Mouse (Mus musculus): ENCODE results near the gene Crisp4. TPM values are rescaled to one million over a fixed set of nuclear protein-coding genes. Genes with fewer than 3 reads are reported as not detected.

Crisp4 gene
- total and polyA plus RNA-seq, 3 experiments: not detected

GRCm38 (mm10) chr1:18105029-18105865, 40.5 kb downstream of the Crisp4 start:
- TF ChIP-seq BHLHE40 (IDR thresholded peaks at IDR 0.05; ENCODE audit: low read depth, low read length) (no peak), MAX (IDR thresholded peaks at IDR 0.05; ENCODE audit: low read length) (no peak), ZKSCAN1 (IDR thresholded peaks at IDR 0.05; ENCODE audit: borderline replicate concordance, low read depth, low read length) (no peak), ZMIZ1 (IDR thresholded peaks at IDR 0.05; ENCODE audit: low read depth, low read length) (no peak), MAZ (IDR thresholded peaks at IDR 0.05; ENCODE audit: low read depth, low read length) (no peak), MAFK (IDR thresholded peaks at IDR 0.05; ENCODE audit: insufficient replicate concordance, low read length) (no peak), E2F4 (IDR thresholded peaks at IDR 0.05; ENCODE audit: insufficient replicate concordance, low read depth, low read length) (no peak), MYC (IDR thresholded peaks at IDR 0.05; ENCODE audit: low read depth, low read length) (no peak), GABPA (IDR thresholded peaks at IDR 0.05; ENCODE audit: insufficient replicate concordance, low read depth, low read length) (no peak)
- no peak for DNase-seq (ENCODE audit: extremely low read depth)
- Histone ChIP-seq H3K36me3 (replicated peaks in 1 of 2; ENCODE audit: control insufficient read depth in 1 of 2, insufficient read depth in 1 of 2, low read length in 1 of 2) (no peaks in the 10 kb centered on the region), H3K4me3 (replicated peaks in 1 of 3; ENCODE audit: low read depth in 2 of 3, low read length in 2 of 3, poor library complexity in 1 of 3) (no peak overlapping the region), H3K27me3 (replicated peaks) (no peaks in the 10 kb centered on the region), H3K4me2 (ENCODE audit: insufficient read depth, low read depth, poor library complexity, severe bottlenecking) (no peak overlapping the region), H3K9me3 (replicated peaks; ENCODE audit: low read length) (no peaks in the 10 kb centered on the region), H3K27ac (ENCODE audit: insufficient read depth, low read depth) (no peak overlapping the region), H3K9ac (ENCODE audit: insufficient read depth, low read depth) (no peak overlapping the region), H3K79me2 (replicated peaks; ENCODE audit: control insufficient read depth, extremely low read depth, insufficient read depth, poor library complexity, severe bottlenecking) (no peaks in the 10 kb centered on the region), H3K4me1 (ENCODE audit: control insufficient read depth in 1 of 2, insufficient read depth in 2 of 2) (no peaks in the 10 kb centered on the region)
- in situ Hi-C loops (cut with MboI; ENCODE audit: low pct_ligation_motif_present, low pct_unique_long_range_greater_than_20kb, low sequenced_read_pairs): loop anchor here (25.0 kb wide), 1 partner anchor 118 kb away; no protein-coding TSS in a partner anchor
- dilution Hi-C loops (cut with MboI; ENCODE audit: extremely low pct_ligation_motif_present, extremely low pct_unique_long_range_greater_than_20kb, low sequenced_read_pairs): no loop called here

Other genes with a start within 250 kb of the Crisp4 start
- not detected in 2 replicates for gene Defb18, start 91.5 kb upstream of the Crisp4 start, total RNA-seq (2012; rRNA removed)
- gene Defb18, start 91.5 kb upstream of the Crisp4 start, total RNA-seq (2014; rRNA removed): not detected in 2 replicates
- not detected in 2 replicates for gene Defb18, start 91.5 kb upstream of the Crisp4 start, polyA plus RNA-seq (2012; ENCODE audit: insufficient read length, low read depth)
- not detected in 2 replicates for gene Defb41, start 119.2 kb upstream of the Crisp4 start, total RNA-seq (2012; rRNA removed)
- not detected in 2 replicates for gene Defb41, start 119.2 kb upstream of the Crisp4 start, total RNA-seq (2014; rRNA removed)
- gene Defb41, start 119.2 kb upstream of the Crisp4 start, polyA plus RNA-seq (2012; ENCODE audit: insufficient read length, low read depth): not detected in 2 replicates